Mouse (Mus musculus) MEL (cell line): ENCODE measurements around the gene Serpinf1. TPM values are rescaled to one million over a fixed set of nuclear protein-coding genes. Genes with fewer than 3 reads are reported as not detected.

Experiments
- DNase-seq: peaks from one replicate; pipeline ENCODE4 v3.0.0; 2011; ENCODE audit warnings: low read depth, low spot score
- H3K27ac ChIP-seq: 2 replicates; pipeline ENCODE4 v1.5.1; 2012; ENCODE audit warnings: low read depth, mild to moderate bottlenecking, control low read depth, low read length, moderate library complexity; ENCODE audit not compliant: control insufficient read depth
- H3K27me3 ChIP-seq, 2 experiments: fragments of 150-350 bp in 1 of 2; sonication (generic) in 1 of 2; 2 replicates each; pipeline ENCODE4 v1.6.1; 2012; ENCODE audit warnings: low read length in 2 of 2, mild to moderate bottlenecking in 2 of 2, improper control_type of control experiment in 1 of 2, moderate library complexity in 1 of 2; ENCODE audit not compliant: insufficient read depth in 2 of 2, control insufficient read depth in 1 of 2
- H3K36me3 ChIP-seq, 2 experiments: 2 replicates each; pipeline ENCODE4 v1.6.1; 2012 to 2014; ENCODE audit warnings: low read length in 2 of 2, improper control_type of control experiment in 1 of 2, inconsistent platforms in 1 of 2, mild to moderate bottlenecking in 1 of 2; ENCODE audit not compliant: insufficient read depth in 2 of 2, control insufficient read depth in 1 of 2
- H3K4me1 ChIP-seq, 2 experiments: fragments of 150-350 bp in 1 of 2; sonication (generic) in 1 of 2; 2 replicates each; pipeline ENCODE4 v1.6.1; 2012; ENCODE audit warnings: low read length in 2 of 2, improper control_type of control experiment in 1 of 2, mild to moderate bottlenecking in 1 of 2; ENCODE audit not compliant: insufficient read depth in 2 of 2, control insufficient read depth in 1 of 2
- H3K4me3 ChIP-seq, 2 experiments: fragments of 150-350 bp in 1 of 2; sonication (generic) in 1 of 2; 2 replicates each; pipeline ENCODE4 v1.5.1; 2012; ENCODE audit warnings: low read depth in 2 of 2, low read length in 2 of 2, mild to moderate bottlenecking in 2 of 2, moderate library complexity in 2 of 2, control low read depth in 1 of 2, improper control_type of control experiment in 1 of 2; ENCODE audit not compliant: control insufficient read depth in 1 of 2, insufficient read depth in 1 of 2
- H3K79me2 ChIP-seq: 2 replicates; pipeline ENCODE4 v1.6.1; 2012; ENCODE audit warnings: mild to moderate bottlenecking, low read length, moderate library complexity; ENCODE audit not compliant: control insufficient read depth, poor library complexity, insufficient read depth
- H3K9ac ChIP-seq: 2 replicates; pipeline ENCODE4 v1.6.1; 2012; ENCODE audit warnings: low read depth, mild to moderate bottlenecking, control low read depth, low read length, moderate library complexity; ENCODE audit not compliant: control insufficient read depth, poor library complexity, severe bottlenecking
- H3K9me3 ChIP-seq: fragments of 150-350 bp; sonication (generic); replicated peaks from 2 replicates; pipeline ENCODE4 v1.6.1; 2012; ENCODE audit warnings: mild to moderate bottlenecking, low read length, improper control_type of control experiment, moderate library complexity; ENCODE audit not compliant: insufficient read depth
- BHLHE40 ChIP-seq: IDR thresholded peaks from 2 replicates; pipeline ENCODE4 v1.6.1; 2012; ENCODE audit warnings: low read depth, mild to moderate bottlenecking, inconsistent platforms, low read length, improper control_type of control experiment, borderline replicate concordance
- CTCF ChIP-seq, 3 experiments: IDR thresholded peaks in 2 of 3; conservative IDR thresholded peaks in 1 of 3; 2 replicates each; pipeline ENCODE4 v1.5.1; 2011 to 2012; ENCODE audit warnings: low read length in 3 of 3, low read depth in 2 of 3, mild to moderate bottlenecking in 2 of 3, improper control_type of control experiment in 1 of 3, inconsistent platforms in 1 of 3, mixed read lengths in 1 of 3, moderate library complexity in 1 of 3; ENCODE audit not compliant: control insufficient read depth in 1 of 3, insufficient read depth in 1 of 3, poor library complexity in 1 of 3, severe bottlenecking in 1 of 3
- ELF1 ChIP-seq: IDR thresholded peaks from 2 replicates; pipeline ENCODE4 v1.6.1; 2014; ENCODE audit warnings: low read depth, mild to moderate bottlenecking, inconsistent platforms, low read length, improper control_type of control experiment, moderate library complexity
- ETS1 ChIP-seq: IDR thresholded peaks from 2 replicates; pipeline ENCODE4 v1.6.1; 2012; ENCODE audit warnings: low read depth, mild to moderate bottlenecking, inconsistent platforms, low read length, improper control_type of control experiment, moderate library complexity
- GABPA ChIP-seq: IDR thresholded peaks from 2 replicates; pipeline ENCODE4 v1.6.1; 2012; ENCODE audit warnings: low read depth, mild to moderate bottlenecking, inconsistent platforms, low read length, improper control_type of control experiment, moderate library complexity
- GATA1 ChIP-seq: IDR thresholded peaks from 2 replicates; pipeline ENCODE4 v1.6.1; 2011; ENCODE audit warnings: low read depth, low read length, improper control_type of control experiment
- HCFC1 ChIP-seq: IDR thresholded peaks from 2 replicates; pipeline ENCODE4 v1.6.1; 2012; ENCODE audit warnings: low read depth, mild to moderate bottlenecking, inconsistent platforms, low read length, improper control_type of control experiment, moderate library complexity
- MAFK ChIP-seq: IDR thresholded peaks from 2 replicates; pipeline ENCODE4 v1.6.1; 2011; ENCODE audit warnings: low read depth, mild to moderate bottlenecking, low read length, improper control_type of control experiment, borderline replicate concordance
- MAZ ChIP-seq: IDR thresholded peaks from 2 replicates; pipeline ENCODE4 v1.6.1; 2012; ENCODE audit warnings: low read depth, mild to moderate bottlenecking, inconsistent platforms, low read length, improper control_type of control experiment
- NRF1 ChIP-seq: IDR thresholded peaks from 2 replicates; pipeline ENCODE4 v1.6.1; 2014; ENCODE audit warnings: low read depth, mild to moderate bottlenecking, inconsistent platforms, low read length, improper control_type of control experiment, moderate library complexity; ENCODE audit not compliant: poor library complexity, insufficient read depth, severe bottlenecking
- POLR2AphosphoS5 ChIP-seq: IDR thresholded peaks from 2 replicates; pipeline ENCODE4 v1.6.1; 2012; ENCODE audit warnings: low read depth, borderline replicate concordance, mild to moderate bottlenecking, inconsistent platforms, low read length, moderate library complexity, mixed read lengths
- TAL1 ChIP-seq: IDR thresholded peaks from 2 replicates; pipeline ENCODE4 v1.6.1; 2012; ENCODE audit warnings: mild to moderate bottlenecking, inconsistent platforms, low read length, moderate library complexity, mixed read lengths
- ZKSCAN1 ChIP-seq: IDR thresholded peaks from 2 replicates; pipeline ENCODE4 v1.6.1; 2012; ENCODE audit warnings: low read depth, mild to moderate bottlenecking, inconsistent platforms, low read length, improper control_type of control experiment, moderate library complexity
- polyA plus RNA-seq, 2 experiments: library from polyadenylated mRNA; stranded (reverse) in 1 of 2; unstranded in 1 of 2; fragments of >175 nt in 1 of 2; fragments of >200 nt in 1 of 2; gene quantifications; 2 replicates each; pipeline versions ENCODE4 v1.2.1 to v1.2.4; 2012; ENCODE audit warnings: low replicate concordance in 2 of 2, low read depth in 1 of 2; ENCODE audit not compliant: insufficient read length in 2 of 2, insufficient read depth in 1 of 2, missing spikeins in 1 of 2
- total RNA-seq: library from RNA; depleted of rRNA; stranded (reverse); fragments of 300-350 nt; gene quantifications from 2 replicates; pipeline ENCODE4 v1.2.3, GENCODE M21; 2012

Gene Serpinf1
- total and polyA plus RNA-seq, 3 experiments: 0.36 TPM; not detected in 2

DNA sequence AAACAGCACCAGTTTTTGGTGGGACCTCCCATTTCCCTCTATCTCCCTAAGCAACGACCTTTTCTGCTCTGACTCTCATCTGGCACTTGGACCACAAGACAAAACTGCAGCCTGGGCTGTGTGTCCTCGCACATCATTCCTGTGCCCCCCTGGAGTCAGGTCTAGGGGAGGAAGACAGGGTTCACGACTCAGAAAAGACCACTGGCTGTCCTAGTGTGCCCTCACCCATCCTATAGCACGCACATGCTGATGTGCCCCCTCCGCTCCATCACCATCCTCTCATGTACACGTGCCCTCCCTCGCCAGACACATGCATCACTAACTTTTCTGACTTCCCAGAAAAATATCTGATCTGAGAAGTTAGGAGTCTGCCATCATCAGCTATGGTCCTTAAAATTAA, 2.5 kb downstream of the Serpinf1 start:
- H3K9me3 ChIP-seq: no peaks in the 10 kb centered on the region
- H3K4me1 ChIP-seq: peaks cover 0 to 6% of the 10 kb centered on the region in 2 experiments; a peak in 1 of 4 replicates
- no peaks in the 10 kb centered on the region for H3K27me3 ChIP-seq
- H3K79me2 ChIP-seq: no peaks in the 10 kb centered on the region
- no peak overlapping the region for H3K4me3 ChIP-seq
- TF ChIP-seq ZKSCAN1 (no peak), BHLHE40 (no peak), GATA1 (no peak), NRF1 (no peak), HCFC1 (no peak), GABPA (no peak), ETS1 (no peak), MAFK (no peak), ELF1 (no peak)
- TF ChIP-seq, all 39 proteins: peak for 0
- H3K36me3 ChIP-seq: no peaks in the 10 kb centered on the region
- no peak overlapping the region for H3K9ac ChIP-seq
- DNase-seq: no peak
- no peak overlapping the region for H3K27ac ChIP-seq

DNA sequence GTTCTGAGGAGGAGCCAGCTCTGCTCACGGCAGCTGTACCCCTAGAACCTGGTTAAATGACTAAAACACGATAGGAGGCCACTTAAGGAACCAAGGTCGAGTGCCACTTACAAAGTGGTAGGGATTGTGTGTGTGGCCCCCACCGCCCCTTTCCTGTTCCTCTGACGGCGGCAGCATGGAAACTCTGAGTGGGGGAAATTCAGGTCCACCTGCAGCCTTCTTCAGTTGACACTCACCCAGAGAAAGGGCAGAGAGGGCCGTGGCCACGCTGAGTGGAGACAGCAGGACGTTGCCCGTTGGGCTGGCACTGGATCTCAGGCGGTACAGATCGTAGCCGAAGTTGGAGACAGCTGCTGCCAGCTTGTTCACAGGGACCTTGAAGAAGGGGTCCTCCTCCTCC, 6.5 kb downstream of the Serpinf1 start:
- Histone ChIP-seq H3K9ac (no peak overlapping the region), H3K4me3 (no peak overlapping the region)

GRCm38 (mm10) chr11:75415096-75415495, 7.4 kb downstream of the Serpinf1 start:
- Histone ChIP-seq H3K36me3 (no peaks in the 10 kb centered on the region), H3K27me3 (no peaks in the 10 kb centered on the region), H3K27ac (no peak overlapping the region), H3K9ac (no peak overlapping the region), H3K4me1 (peaks cover 0 to 10% of the 10 kb centered on the region in 2 experiments; a peak in 2 of 4 replicates), H3K79me2 (no peaks in the 10 kb centered on the region), H3K4me3 (no peak overlapping the region), H3K9me3 (no peaks in the 10 kb centered on the region)
- DNase-seq: peak; percentile 71
- no peak for TF ChIP-seq POLR2AphosphoS5

More for the DNA sequence above, 6.5 kb downstream of the Serpinf1 start:
- no peak for DNase-seq
- H3K79me2 ChIP-seq: no peaks in the 10 kb centered on the region
- H3K27me3 ChIP-seq: no peaks in the 10 kb centered on the region
- H3K27ac ChIP-seq: no peak overlapping the region
- H3K4me1 ChIP-seq: peaks cover 0 to 10% of the 10 kb centered on the region in 2 experiments; a peak in 2 of 4 replicates
- H3K9me3 ChIP-seq: no peaks in the 10 kb centered on the region
- no peak for TF ChIP-seq TAL1
- no peak for TF ChIP-seq CTCF (IDR thresholded peaks at IDR 0.05 in 2 of 3, conservative IDR thresholded peaks at IDR 0.05 in 1 of 3; ENCODE audit: control insufficient read depth in 1 of 3, insufficient read depth in 1 of 3, low read depth in 2 of 3, low read length in 3 of 3, poor library complexity in 1 of 3, severe bottlenecking in 1 of 3)
- no peak for TF ChIP-seq MAZ
- TF ChIP-seq, all 39 proteins: peak for 0
- H3K36me3 ChIP-seq: no peaks in the 10 kb centered on the region
